Mouse (Mus musculus) gastrocnemius, postnatal 36 days (tissue): ENCODE data around the gene Vamp1. TPM values are rescaled to one million over a fixed set of nuclear protein-coding genes. Genes with fewer than 3 reads are reported as not detected.

Experiments used
- DNase-seq, 2 experiments: peaks; one replicate each; pipeline ENCODE4 v3.0.0; 2022
- intact Hi-C: fragments of 180-260 bp; cut with DNase I; formaldehyde crosslinking; loops from one replicate; pipeline ENCODE4 v1.15.1; 2025
- long read RNA-seq, 2 experiments: library from polyadenylated mRNA; stranded (forward); transcript quantifications; one replicate each; pipeline ENCODE4 v2.0.0; 2021
- total RNA-seq, 2 experiments: library from RNA; stranded (reverse); gene quantifications; 2 replicates each; pipeline ENCODE4 v1.2.3; 2021

The Vamp1 gene
- 10 to 100 TPM; 16.6 to 17.4 TPM for total RNA-seq
- long read RNA-seq, experiment 1, partial matches to known transcripts, result 1 of 74 reads
- long read RNA-seq, experiment 1, other reads (novel, unspliced or antisense), result 71 of 74 reads
- long read RNA-seq, experiment 2, partial matches to known transcripts, result 7 of 55 reads
- long read RNA-seq, experiment 2, other reads (novel, unspliced or antisense), result 47 of 55 reads

- intact Hi-C loops, result no loop called here
- peak; percentile 87 to 90 for DNase-seq
These were observed at the start of gene Vamp1 for GRCm38 (mm10) chr6:125215148-125215954. Gene Vamp1 (plus strand): TSS chr6:125215551.

GRCm38 (mm10) chr6:125166051-125166751 is 49.1 kb upstream of the Vamp1 start, which contains the start of gene Gapdh:
Gene Gapdh (minus strand): TSS chr6:125166467.
- intact Hi-C loops, result no loop called here

GRCm38 (mm10) chr6:125166861-125167650 is 48.3 kb upstream of the Vamp1 start:
- intact Hi-C loops, result no loop called here
- DNase-seq, result peak; percentile 70

More at GRCm38 (mm10) chr6:125166051-125166751, 49.1 kb upstream of the Vamp1 start, which contains the start of gene Gapdh:
- DNase-seq, result peak; percentile 85 to 92

GRCm38 (mm10) chr6:125168086-125168485 is 47.3 kb upstream of the Vamp1 start:
- no peak for DNase-seq
- intact Hi-C loops, result no loop called here

GRCm38 (mm10) chr6:125170194-125170593 is 45.2 kb upstream of the Vamp1 start:
- intact Hi-C loops, result loop anchor here (2.0 kb wide), 1 partner anchor 17 kb away; no protein-coding TSS in a partner anchor
- no peak for DNase-seq

- DNase-seq, result no peak
- intact Hi-C loops, result no loop called here
These were observed 42.9 kb upstream of the Vamp1 start for GRCm38 (mm10) chr6:125172474-125172873.

GRCm38 (mm10) chr6:125173256-125173655 is 42.1 kb upstream of the Vamp1 start:
- intact Hi-C loops, result no loop called here
- no peak for DNase-seq

GRCm38 (mm10) chr6:125175469-125175868 is 39.9 kb upstream of the Vamp1 start:
- intact Hi-C loops, result no loop called here
- DNase-seq, result no peak

- no peak for DNase-seq
- intact Hi-C loops, result no loop called here
These were observed 35.8 kb upstream of the Vamp1 start for GRCm38 (mm10) chr6:125179601-125180000.

- no peak for DNase-seq
- intact Hi-C loops, result no loop called here
These were observed 33.2 kb upstream of the Vamp1 start for GRCm38 (mm10) chr6:125182133-125182532.

GRCm38 (mm10) chr6:125186203-125186602 is 29.1 kb upstream of the Vamp1 start:
- intact Hi-C loops, result loop anchor here (2.0 kb wide), 1 partner anchor 15 kb away; no protein-coding TSS in a partner anchor
- no peak for DNase-seq

GRCm38 (mm10) chr6:125190816-125191215 is 24.5 kb upstream of the Vamp1 start:
- intact Hi-C loops, result no loop called here
- DNase-seq, result no peak

- intact Hi-C loops, result no loop called here
- DNase-seq, result peak; percentile 95 to 97
These were observed 23.9 kb upstream of the Vamp1 start, which contains the start of the genes Ncapd2 and Mrpl51 for GRCm38 (mm10) chr6:125191332-125192015. Gene Ncapd2 (minus strand): TSS chr6:125191701. Gene Mrpl51 (plus strand): TSS chr6:125191801.

- peak; percentile 85 to 91 for DNase-seq
- intact Hi-C loops, result no loop called here
These were observed 23.2 kb upstream of the Vamp1 start for GRCm38 (mm10) chr6:125192016-125192714.

- intact Hi-C loops, result no loop called here
- no peak for DNase-seq
These were observed 22.5 kb upstream of the Vamp1 start for GRCm38 (mm10) chr6:125192841-125193240.

GRCm38 (mm10) chr6:125193390-125193789 is 22.0 kb upstream of the Vamp1 start:
- DNase-seq, result no peak
- intact Hi-C loops, result no loop called here

GRCm38 (mm10) chr6:125195541-125196075 is 19.7 kb upstream of the Vamp1 start:
- intact Hi-C loops, result no loop called here

GRCm38 (mm10) chr6:125196301-125196700 is 19.1 kb upstream of the Vamp1 start:
- no peak for DNase-seq
- intact Hi-C loops, result no loop called here

More at GRCm38 (mm10) chr6:125195541-125196075, 19.7 kb upstream of the Vamp1 start:
- DNase-seq, result no peak

- DNase-seq, result no peak
- intact Hi-C loops, result no loop called here
These were observed 18.2 kb upstream of the Vamp1 start for GRCm38 (mm10) chr6:125197166-125197565.
